Mouse (Mus musculus) thymus, postnatal 25 days (tissue): ENCODE results near the gene Riox1.
A peak's percentile ranks its signal among the peaks of the same experiment; 100 is the strongest.
"Not testable (repeated sequence)": the region's sequence is repeated elsewhere in the genome, so short reads cannot be mapped to it uniquely, and the experiment has no call there.

ENCODE experiments used
- DNase-seq: peaks from one replicate; pipeline ENCODE4 v3.0.0; 2022

Gene Riox1

DNA sequence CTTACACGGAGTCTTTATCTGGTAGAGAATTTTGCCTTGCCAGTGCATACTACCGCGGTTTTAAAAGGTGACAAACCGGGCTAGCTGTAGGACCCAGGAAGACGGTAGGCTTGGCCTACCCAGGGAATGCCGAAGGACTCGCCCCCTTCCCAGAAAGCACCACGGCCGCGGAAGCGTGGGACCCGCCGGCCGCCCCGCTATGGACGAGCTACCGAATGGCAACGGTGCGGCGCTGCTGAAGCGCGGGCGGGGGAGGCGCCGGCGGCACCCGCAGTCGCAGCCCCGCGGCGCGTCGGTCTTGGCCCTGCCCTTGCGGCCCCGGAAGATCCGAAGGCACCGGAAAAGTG lies at the start of gene Riox1:
Gene Riox1, plus strand, starts transcription at position 116 of the 347 bp plus-strand sequence.
- peak; percentile 83 for DNase-seq

DNA sequence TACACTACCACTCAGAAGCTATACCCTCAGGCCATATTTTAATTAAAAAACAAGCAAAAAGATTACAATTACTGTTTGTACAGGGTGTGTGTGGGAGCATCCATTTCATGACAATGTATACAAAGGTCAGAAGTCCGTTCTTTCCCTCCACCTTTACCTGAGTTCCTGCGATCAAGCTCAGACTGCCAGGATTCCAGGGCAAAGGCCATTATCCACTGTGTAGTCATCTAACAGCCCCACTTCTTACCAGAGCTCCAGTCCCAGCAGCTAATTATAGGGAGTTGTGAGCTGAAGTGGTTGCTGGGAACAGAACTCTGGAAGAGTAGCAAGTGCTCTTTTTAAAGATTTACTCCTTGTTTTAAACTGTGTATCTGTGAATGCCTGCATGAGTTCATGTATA lies 40.0 kb upstream of the Riox1 start:
- DNase-seq, result no peak

DNA sequence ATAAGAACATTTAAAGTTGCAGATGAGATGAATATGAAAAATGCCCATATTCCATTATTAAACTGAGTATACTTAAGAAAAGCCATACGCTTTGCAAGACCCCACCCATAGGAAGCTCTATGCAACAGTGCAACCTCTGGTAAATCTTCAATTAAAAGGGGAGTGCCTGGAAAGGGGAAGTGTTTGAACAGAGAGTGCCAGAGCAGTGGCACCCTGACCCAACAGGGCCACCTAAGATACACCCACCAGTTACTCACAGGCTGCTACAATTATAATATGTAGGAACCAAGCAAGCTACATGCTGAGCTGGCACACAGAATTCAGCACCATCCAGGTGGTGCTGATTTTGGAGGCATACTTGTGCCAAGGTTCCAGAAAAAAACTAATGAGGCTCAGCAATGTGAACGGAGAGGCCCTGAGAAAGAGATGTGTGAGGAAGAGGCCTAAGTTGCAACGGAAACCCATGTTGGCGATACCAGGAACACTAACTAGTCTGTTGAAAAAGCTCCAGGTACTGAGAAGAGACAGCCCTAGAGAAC lies 36.1 kb upstream of the Riox1 start:
- no peak for DNase-seq

DNA sequence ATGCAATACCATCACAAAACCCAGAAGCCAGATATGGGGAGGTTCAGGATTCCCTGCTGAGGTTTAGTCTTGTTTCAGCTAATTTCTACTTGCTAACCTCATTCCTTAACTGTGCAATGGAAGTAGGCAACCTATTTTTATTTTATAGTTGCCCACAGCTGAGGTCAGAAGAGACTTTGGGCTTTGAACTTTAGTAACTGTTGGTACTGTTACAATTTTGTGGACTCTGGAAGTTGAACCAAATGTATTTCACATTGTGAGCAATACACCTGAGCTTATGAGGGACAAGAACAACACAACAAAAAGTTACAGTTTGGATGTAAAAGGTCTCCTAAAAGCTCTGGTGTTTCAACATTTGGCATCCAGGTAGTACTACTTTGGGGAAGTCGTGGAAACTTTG lies 35.6 kb upstream of the Riox1 start:
- no peak for DNase-seq

DNA sequence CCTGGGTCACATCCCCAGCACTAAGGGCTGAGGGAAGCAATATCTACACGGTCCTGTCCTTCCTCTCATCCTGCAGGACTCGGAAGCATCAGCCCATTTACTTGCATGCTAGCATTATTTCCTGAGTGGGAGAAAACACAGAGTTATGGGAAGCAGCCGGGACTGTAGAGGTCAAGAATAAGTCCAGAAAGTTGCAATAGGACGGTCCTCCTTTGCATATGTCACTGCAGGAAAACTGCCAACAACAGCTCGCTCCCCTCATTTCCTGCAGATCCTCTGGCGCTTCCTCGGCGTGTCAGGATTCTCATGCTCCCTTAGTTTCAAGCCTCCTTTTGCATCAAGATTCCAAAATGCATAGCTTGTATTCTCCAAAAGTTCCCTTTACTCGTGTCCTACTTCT lies 33.5 kb upstream of the Riox1 start:
- DNase-seq, result no peak

DNA sequence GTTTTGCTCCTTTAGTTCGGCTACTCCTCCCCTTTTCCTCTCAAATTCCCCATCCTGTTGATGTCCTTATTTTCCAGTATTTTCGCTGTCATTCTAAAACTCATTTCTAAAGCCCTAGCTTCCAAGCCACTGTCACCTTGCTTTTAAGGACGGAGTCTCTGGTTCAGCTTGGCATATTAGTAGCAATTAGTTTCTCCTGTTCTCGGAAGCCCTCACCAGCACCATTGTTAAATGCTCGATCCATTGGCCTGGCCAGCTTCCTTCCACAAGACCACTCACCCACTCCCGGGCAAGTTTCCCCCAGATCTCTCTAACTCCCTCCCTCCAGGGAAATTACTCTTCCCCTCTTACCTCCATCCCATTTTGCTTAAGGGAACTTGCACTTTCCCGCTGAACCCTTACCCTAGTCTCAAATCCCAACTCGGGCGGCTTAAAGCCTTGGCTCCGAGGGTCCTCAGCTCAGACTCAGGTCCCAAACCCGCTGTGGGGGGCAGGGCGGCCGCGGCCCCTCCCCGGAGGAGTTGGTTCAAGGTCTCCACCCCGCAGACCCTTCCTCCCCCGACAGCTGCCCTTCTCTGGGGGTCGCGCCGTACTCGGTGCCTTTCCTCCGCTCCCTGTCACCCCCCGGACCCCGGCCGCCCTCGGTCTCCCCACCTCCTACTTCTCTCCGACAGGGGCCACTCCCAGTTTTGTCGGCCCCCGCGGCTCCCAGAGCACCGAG lies 29.5 kb upstream of the Riox1 start:
- DNase-seq, result no peak

DNA sequence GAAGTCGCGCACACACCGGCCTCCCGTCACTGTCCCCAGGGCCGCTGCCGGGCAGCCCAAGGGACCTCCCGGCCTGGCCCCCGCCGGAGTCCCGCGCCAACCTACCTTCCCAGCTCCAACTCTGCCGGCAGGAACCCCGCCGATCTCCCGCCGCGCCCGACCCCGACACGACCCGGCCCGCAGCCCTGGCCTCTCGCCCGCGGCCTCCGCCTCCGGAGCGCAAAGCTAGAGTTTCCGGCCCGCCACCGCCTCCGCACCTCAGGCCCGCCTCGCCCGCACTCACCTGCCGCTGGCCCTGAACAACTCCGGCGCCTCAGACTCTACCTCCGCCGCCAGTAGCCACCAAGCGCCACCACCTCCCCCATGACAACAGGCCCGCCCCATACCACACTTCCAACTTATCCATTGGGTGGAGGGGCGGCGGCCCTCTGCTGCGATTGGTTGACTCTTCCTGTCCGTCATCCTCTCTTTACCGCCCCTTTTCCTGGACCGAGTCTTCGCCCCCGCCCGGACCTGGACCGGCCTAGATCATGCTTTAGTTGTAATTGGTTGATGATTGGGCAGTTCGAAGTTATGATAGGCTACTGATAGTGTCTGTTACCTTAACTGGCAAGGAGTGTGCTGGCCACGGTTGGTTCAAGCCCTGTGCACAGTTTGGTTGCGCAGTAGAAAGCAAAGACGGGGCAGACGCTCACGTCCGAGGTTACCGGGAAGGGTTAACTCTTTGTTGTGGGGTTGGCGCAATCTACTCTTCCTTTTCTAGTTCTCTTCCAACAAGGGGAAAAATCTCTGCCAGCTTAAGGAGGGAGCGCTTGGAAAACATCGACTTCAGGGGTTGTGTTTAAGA lies 28.6 kb upstream of the Riox1 start, which contains the start of gene Numb:
Gene Numb, minus strand, starts transcription at position 400 of the 847 bp plus-strand sequence.
- DNase-seq, result peak; percentile 97

DNA sequence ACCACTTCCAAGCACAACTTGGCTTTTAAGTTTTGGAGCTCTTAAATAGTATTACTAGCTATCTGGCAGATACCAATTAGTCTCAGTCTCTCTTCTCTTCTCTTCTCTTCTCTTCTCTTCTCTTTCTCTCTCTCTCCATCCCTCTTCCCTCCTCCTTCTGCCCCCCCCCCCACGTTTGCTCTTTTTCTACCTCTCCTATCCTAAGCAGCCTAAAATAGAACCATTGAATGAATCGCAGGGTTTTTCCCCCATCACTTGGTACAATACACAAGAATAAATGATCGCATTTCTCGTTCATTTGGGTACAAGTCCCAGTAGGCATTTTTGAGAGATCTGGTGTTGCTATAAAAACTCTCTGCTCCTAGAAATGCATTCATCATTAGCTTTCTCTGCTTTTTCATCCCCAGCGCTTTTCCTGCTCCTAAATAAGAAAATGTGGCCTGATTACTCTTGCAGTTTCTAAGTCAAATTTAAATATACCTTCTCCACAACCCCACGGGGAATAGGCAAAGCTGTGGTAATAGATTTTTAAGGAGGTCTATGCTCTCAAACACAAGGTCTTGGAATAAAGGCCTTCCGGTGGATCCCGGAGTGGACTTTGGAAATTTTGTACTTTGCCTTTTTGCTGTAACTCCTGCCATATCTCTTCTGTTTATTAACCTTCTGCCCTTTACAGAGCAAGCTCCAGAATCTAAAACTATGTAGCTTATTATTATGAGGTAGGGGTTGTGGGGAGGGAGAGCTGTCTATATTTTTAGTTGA lies 27.5 kb upstream of the Riox1 start:
- DNase-seq, result no peak

DNA sequence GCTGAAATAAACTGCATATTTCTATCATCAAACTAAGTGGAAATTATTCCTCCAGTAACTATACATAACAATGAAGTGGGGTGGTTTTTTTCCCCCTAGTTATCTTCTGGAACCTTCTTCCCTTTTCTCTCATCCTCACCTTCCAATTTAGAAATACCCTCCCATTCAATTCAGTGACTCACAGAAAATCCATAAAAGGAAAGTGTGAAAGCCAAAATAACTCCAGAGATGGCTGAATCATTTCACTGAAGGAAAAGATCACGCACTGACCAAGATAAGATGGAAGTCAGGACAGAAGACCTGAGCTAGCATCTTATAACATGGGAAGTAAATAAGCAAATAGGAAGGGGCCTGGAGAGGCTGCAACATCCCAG lies 26.9 kb upstream of the Riox1 start:
- no peak for DNase-seq

DNA sequence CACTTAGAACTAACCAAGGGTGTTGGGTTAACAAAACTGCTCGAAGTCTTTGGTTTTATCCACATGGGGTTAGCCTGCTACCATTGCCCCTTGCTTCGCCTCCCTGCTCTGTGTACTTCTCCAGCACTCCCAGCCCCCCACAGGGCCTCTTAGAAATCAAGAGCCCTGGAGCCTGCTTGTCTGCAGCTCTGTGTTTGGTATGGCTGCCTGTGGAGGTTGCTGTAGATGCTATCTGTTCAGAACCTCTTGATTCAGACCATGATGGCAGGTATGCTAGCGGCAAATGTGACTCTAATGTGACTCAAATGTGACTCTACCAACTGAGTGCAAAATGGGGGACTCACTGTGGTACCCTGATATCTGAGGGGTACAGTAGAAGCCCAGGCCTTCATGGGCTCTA lies 26.1 kb upstream of the Riox1 start:
- DNase-seq, result no peak

DNA sequence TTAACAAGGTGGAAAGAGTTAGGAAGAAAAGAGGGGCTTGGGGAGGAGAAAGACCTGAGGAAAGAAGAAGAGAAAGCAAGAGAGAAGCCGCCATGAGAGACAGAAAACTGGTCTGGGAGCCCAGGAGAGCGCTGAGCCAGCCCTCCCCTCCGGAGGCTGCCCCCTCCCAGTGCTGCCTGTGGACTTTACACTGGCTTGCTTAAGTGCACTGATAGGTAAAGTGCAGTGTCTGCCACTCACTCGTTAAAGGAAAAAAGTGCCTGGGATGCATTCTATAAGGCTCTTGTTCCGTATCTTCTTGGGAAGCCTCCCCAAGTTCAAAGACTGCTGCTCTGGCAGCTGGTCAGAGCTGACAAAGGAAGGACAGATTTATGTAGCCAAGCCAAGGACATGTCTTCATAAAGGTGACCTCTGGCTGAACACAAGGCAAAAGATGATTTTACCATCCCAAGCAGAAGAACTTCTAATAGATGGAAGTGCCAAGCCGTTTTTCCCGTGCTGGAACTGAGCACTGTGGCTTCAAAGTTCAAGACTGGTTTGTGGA lies 25.2 kb upstream of the Riox1 start:
- no peak for DNase-seq

DNA sequence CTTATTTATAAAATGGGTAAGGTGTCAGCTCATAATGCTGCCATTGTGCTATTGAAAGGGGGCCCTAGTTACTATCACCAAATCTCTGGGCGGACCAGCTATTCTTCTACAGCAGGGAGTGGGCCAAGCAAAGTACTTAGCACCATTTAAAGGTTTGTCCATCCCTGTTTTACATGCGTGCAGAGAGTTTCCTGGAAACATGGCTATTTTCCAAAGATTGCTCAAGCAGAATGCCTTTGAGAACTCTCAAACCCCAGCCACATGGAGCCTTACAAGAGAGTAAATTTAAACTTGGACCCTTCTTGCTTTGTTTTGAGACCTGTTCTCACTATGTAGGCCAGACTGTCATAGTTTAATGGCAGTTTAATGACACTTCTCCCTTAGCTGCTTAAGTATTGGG lies 24.3 kb upstream of the Riox1 start:
- no peak for DNase-seq

DNA sequence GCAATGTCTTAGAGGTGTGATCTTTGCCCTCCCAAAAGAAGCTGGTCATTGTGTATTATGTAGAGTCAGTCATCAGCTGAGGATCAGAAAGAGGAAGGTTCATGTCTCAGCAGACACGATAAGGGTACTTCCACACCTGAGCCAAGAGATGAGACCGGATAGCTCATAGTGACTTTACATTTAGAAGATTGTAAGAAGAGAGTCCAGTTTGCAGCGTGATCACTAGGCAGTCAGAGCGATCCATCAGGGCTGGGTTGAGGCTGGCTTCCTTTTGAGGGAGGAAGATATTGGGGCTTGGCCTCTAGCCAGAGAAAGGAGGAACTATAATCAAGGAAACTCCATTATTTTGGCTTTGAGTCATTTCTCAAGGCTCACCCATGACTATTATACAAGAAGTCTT lies 22.7 kb upstream of the Riox1 start:
- no peak for DNase-seq

DNA sequence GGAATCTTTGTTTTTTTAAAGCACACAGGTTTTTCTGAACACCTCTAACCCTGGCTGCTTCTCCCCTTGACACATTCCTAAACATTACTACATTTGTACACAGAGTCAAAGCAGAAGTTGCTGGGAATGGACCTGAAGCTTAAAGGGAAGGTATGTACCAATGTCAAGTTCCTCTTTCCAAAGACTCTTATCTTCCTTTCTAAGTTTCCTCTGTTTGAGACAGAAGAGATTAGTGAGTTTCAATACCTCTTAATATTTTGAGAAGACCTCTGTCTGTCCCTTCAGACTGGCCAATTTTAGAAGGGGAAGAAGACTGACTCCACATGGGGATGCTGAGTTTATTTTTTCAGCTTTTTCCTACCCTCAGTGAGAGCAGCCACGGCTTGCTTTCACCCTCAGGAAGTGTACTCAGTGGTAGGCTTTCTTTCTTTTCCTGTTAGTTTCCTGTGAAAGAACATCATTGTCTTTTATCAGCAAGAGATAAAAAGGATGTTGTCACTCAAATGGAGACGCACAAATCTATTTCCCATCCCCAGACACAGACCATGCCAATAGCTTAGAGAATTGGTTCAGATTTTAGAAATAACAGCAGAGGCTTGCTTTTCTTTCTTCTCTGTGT lies 21.1 kb upstream of the Riox1 start:
- no peak for DNase-seq

DNA sequence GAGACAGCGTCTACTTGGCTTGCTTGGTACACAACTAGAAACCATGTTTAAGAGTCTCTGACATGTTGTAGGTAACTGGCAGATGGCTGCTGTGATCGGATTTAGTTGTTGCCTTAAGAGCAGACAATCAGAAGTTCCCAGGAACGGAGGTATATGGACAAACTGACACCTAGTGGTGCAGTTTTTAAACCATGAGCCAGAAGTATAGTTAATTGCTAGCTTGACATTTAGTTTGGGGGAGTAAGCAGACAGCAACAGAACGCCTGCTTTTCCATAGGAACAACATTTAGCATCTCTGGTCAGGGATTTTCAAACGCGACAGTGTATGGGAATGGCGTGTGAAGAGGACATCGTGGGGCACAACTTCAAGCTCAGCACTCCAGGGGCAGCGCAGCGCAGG lies 12.8 kb upstream of the Riox1 start:
- no peak for DNase-seq

DNA sequence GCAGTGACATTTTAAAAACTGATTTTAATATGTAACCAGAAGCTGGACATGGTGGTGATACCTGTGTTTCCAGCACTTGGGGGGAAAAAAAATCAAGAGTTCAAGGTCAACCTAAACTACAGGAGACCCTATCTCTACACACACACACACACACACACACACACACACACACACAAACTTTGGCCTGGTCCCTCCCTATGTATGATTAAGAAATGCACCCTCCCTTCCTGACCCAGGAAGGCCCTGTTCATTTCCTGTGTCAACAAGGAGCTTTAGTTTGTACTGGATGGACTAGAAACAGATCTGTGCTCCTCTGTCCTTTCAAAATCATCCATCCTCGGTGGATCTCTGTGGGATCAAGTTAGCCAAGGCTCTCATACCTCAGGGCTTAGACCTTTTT lies 11.8 kb upstream of the Riox1 start:
- not testable (repeated sequence) for DNase-seq

DNA sequence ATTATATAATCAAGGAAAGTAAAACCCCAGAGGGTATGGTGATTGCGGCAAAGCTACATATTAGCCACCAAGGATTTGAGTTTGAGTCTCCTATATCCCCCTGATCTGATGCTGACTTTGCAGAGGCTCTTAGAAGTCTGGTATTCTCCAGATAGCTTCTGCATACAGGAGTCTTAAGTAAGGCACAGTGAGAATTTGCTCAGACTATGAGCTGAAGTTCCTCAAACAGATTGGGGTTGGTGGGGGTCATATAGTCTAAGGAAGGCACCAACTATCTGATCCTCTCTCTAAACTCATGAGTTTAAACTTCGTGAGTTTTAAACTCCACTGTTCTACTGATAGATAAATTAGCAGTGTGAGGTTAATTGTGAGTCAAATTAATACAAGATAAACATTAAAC lies 11.1 kb upstream of the Riox1 start:
- no peak for DNase-seq

DNA sequence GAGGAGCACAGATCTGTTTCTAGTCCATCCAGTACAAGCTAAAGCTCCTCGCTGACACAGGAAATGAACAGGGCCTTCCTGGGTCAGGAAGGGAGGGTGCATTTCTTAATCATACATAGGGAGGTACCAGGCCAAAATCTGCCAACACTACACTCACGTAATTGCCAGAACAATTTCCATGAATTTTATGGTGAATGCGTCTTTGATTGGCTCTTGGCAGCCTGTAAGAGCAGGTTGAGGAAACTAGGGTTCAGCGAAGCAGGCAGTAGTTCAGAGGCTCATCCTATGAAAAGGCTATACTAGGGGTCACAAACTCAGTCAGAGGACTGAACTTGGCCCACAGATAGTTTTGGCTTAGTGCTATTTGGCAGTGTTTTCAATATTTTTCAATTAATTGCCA lies 10.4 kb upstream of the Riox1 start:
- no peak for DNase-seq

DNA sequence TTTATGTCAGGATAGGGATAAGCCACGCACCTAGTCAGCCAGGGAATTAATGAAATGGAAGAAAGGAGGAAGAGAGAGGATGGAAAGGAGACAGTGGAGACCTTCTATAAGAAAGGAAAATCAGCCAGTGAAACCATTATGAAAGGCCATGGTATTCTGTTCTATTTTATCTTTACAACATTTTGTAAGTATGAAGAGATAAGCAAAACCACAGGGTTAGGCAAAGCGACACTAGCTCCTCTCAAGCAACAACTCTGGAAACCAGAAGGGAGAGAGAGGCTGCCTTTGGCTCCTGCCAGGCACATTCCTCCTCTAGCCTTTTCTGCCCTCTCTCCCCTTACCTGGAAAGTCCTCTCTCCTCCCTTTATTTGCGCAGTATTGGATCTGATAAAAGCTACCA lies 8.5 kb upstream of the Riox1 start:
- no peak for DNase-seq

DNA sequence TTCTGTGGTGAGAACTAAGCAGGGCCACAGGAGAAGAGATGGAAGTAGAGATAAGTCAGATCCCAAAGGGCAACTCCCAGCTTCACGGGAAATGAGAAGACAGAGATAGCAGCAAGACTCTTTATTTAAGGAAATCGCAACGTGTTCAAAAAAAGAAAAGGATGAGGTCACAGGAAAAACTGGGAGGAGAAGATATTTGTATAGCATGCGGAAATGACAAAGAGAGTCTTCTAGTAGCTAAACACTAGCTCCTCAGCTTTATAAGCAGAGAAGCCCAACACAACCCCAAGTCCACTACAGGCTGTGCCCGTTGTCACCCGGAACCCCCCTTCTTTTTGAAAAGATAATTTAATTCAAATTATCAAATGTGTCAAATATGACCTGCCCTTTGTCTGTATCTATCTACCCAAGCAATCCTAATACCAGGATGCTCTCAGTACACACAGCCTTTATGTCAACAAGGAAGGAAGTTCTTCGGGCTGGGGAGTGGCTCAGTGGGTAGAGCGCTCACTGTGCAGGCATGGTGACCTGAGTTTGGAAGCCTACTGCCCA lies 3.1 kb upstream of the Riox1 start:
- DNase-seq, result no peak

DNA sequence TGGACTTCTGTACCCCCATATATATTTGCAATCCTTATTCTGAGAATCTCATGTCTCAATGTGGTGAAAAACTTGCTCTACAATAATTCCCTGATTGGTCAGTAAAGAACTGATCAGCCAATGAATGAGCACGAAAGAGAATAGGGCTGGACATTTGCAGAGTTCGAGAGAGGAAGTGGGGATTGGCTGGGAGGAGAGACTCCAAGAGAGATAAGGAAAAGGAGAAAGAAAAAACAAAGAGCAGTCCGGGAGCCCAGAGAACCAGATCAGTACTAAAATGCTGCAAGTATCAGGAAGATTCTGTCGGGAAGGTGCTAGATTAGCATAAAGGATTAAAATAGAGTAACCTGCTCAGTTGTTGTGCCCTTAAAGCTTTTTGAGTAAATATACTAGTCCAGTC lies 1.4 kb upstream of the Riox1 start:
- no peak for DNase-seq

DNA sequence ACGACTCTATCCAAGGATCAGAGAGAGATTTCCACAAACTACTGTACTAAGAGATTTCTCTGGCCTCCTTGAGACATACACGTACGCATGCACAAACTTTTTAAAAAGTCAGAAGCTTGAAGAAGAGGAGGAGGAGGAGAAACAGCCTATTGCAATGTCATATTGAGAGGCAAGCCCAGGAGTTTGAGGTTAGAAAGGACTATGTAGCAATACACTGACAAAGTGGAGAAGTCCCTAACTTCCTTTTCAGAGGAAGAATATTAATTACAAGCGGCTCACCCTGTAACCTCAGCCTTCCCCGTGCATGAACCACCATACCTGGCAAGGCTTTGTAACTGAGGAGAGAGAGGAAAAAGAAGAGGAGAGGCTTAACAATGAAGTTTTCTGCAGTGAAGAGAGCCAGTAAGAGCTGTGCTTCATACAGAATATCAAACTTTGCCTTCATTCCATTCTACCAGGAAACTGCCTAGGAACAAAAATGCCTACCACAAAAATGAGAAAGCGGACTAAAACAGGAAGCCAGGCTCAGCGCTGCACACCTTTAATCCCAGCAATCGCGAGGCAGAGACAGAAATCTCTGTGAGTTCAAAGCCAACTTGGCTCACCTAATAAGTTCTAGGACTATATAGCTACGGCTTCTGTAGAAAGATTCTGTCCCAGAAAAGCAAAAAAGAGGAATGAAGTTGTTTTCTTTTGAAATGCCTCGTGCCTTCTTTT lies 474 bp upstream of the Riox1 start:
- no peak for DNase-seq
